Mouse (Mus musculus): ENCODE results near the gene Fam76b.
"Not testable (repeated sequence)": the region's sequence is repeated elsewhere in the genome, so short reads cannot be mapped to it uniquely, and the experiment has no call there.

Fam76b gene

DNA sequence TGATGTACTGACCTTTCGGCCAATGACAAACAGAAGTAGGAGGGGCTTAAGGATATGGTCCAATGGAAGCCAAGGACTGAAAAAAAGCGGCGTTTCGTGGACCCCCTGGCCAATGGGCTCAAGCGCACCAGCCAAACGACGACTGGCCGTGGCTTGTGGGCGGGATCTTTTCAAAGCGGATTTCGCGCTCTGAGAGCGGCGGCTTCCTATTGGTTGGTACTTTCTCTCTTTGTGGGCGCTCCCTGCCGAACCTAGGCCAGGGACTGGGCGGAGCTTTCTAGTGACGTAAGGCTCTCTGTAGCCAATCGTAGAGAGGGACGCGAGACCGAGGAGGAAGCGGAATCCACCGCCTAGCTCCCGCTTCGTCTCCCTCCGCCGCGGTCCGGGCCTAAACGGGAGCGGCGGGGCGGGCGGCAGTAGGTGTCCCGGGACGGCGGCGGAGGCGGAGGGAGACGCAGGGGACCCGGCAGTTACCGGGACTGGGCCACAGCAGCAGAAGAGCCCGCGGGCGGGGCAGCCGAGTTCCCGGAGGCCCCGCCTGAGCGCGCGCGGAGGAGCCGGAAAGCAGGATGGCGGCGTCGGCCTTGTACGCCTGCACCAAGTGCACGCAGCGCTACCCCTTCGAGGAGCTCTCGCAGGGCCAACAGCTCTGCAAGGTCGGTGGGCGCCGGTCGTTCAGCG lies at the start of gene Fam76b:
TSS of gene Fam76b (plus strand) at position 311 of the 681 bp plus-strand sequence.
- peak; percentile 99 to 100 for DNase-seq (ENCODE audit: low spot score in 2 of 2)

- no peak for DNase-seq (ENCODE audit: low spot score in 2 of 2)
Observed at GRCm38 (mm10) chr9:13781985-13782384, 45.5 kb upstream of the Fam76b start.

GRCm38 (mm10) chr9:13790864-13791263 lies 36.7 kb upstream of the Fam76b start:
- DNase-seq (ENCODE audit: low spot score in 2 of 2): not testable (repeated sequence)

DNA sequence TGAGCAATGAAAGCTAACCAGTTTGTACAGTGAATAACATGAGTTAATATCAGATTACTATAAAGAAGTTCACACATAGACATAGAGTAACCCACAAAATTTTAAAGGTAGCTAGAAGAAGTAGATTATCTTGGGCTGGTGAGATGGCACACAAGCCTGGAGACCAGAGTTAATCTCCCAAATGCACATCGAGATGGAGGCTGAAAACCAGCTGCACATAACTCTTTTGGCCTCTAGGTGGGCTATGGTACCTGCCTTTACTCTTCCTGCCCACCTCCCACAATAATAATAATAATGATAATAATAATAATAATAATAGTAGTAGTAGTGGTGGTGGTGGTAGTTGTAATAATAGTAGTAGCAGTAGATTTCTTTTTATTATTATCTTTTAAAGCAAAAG lies 33.2 kb upstream of the Fam76b start:
- DNase-seq (ENCODE audit: low spot score in 2 of 2): no peak

DNA sequence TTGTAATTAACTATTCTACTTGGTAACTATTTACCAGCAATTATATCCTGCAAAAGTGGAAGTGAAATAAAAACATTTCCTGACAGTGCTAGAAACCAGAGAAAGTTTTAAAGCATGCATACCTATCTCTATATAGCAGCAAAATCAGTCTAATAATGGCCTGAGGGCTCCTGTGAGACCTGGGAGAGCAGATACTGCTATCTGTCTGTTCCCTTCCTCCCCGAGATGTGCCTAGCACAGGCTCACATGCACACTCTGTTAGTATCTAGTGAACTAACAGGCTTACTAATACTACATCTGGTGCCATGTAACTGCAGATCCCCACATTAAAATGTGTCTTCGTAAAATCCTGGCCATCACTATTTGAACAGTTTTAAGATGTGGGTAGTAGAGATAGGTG lies 32.8 kb upstream of the Fam76b start:
- no peak for DNase-seq (ENCODE audit: low spot score in 2 of 2)

DNA sequence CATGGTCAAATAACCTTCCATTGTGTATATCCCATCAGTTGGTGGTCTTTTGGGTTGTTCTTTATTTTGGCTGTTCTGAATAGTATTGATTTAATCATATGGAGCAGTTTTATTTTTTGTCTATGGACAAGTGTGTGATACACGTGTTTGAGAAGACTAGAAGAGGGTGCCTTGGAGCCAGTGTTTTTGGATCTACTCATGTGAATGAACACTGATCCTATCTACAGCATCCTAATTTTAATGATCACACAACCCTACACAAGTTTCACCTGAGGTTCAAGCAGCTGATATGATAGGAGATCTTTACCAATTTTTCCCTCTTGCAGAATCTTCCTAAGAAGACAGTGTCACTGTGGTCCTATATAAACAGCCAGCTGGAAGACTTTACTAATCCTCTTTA lies 23.0 kb upstream of the Fam76b start:
- no peak for DNase-seq (ENCODE audit: low spot score in 2 of 2)

- DNase-seq (ENCODE audit: low spot score in 2 of 2): no peak
Observed at GRCm38 (mm10) chr9:13806854-13807253, 20.7 kb upstream of the Fam76b start.

DNA sequence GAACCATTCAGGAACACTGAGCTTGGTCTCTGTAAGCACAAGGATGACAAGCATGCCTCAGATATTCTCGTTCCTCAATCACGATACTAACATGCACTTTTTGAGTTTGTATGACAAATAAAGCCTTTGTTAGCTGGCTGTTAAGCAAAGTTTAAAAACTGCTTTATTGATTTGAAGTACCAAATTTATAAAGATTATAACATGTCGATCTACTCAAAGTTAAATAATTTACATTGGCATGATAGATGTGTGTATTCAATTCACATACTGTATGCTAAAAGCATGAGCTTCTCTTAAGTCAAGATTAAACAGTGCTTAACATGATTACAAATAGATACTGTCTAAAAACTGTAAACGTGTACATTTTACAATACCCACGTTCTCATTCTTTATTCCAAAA lies 19.9 kb upstream of the Fam76b start:
- DNase-seq (ENCODE audit: low spot score in 2 of 2): no peak

DNA sequence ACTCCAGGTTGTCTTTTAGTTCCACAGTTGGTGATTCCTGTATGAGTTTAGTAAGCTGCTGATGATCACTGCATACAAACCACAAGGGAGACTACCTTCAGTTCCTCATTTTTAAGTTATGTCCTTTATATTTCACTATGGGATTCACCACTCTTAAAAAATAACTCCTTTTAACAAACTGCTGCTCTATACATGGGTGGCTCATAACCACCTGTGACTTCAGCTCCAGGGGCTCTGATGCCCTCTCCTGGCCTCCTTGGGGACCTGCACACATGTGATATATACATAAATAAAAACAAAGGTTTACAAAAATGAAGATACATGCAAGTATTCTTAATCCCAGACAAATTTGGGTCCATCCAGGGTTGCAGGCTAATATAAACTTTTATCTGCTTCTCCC lies 17.6 kb upstream of the Fam76b start:
- DNase-seq (ENCODE audit: low spot score in 2 of 2): no peak

DNA sequence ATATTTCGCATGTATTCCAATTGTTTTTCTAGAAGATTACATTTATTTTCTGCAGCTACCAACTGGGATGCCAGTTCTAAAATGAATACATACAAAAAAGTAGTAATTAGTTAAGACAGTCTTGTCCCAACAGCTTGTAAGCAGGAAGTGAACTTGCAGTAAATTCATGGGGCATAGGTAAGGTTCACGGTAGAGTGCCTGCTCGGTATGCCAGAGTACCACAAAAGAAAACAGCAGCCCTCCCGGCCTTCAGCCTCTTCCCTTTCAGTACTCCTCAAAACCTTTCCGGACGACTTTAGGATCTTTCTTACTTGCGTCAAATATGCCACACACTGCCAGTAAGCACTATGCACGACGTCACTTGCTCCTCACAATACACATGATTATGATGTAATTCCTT lies 9.1 kb upstream of the Fam76b start:
- no peak for DNase-seq (ENCODE audit: low spot score in 2 of 2)

- no peak for DNase-seq (ENCODE audit: low spot score in 2 of 2)
Observed at GRCm38 (mm10) chr9:13820774-13821173, 6.7 kb upstream of the Fam76b start.

- no peak for DNase-seq (ENCODE audit: low spot score in 2 of 2)
Observed at GRCm38 (mm10) chr9:13825896-13826295, 1.6 kb upstream of the Fam76b start.

DNA sequence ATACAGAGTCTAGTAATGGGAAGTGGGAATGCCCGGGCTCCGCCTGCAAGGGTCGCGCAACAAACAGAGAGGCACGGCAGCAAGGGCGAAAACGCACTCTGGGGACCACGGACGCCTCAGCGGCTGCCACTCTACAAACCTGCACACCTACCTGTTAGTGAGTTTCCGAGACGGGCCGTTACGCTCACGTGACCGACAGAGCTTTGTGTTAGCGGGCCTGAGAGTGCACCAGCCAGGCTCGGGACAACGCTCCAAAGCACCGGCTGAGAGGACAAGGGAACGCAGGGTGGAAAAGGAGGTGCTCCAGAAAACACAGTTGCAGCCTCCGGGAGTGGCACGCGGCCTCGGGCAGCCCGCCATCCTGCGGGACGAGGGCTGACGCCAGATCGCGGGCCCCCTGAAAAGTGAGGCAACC lies 1.1 kb upstream of the Fam76b start:
- no peak for DNase-seq (ENCODE audit: low spot score in 2 of 2)

- peak; percentile 95 to 98 for DNase-seq (ENCODE audit: low spot score in 2 of 2)
Observed at GRCm38 (mm10) chr9:13826832-13827405, 597 bp upstream of the Fam76b start, which contains the start of gene Cep57. Gene Cep57, minus strand, starts transcription at chr9:13827107.

- no peak for DNase-seq (ENCODE audit: low spot score in 2 of 2)
Observed at GRCm38 (mm10) chr9:13828087-13828441, 548 bp downstream of the Fam76b start.

DNA sequence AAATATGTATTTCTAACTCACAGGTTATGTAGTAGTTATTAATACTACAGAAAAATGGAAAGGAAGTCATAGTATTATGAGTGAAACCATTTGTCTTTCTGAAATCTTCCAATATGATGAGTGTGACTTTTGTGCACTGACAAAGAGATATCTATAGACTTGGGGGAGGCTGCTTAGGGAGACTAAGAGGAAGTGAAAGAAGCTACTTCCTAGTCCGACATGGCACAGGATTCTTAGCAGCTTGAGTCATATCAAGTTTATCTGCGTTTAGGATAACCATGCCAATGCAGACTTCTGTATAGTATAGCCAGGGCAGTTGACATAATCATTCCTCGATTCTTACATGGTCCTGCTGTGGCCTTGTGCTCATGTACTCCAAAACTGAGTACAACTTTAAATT lies 7.7 kb downstream of the Fam76b start:
- DNase-seq (ENCODE audit: low spot score in 2 of 2): no peak

DNA sequence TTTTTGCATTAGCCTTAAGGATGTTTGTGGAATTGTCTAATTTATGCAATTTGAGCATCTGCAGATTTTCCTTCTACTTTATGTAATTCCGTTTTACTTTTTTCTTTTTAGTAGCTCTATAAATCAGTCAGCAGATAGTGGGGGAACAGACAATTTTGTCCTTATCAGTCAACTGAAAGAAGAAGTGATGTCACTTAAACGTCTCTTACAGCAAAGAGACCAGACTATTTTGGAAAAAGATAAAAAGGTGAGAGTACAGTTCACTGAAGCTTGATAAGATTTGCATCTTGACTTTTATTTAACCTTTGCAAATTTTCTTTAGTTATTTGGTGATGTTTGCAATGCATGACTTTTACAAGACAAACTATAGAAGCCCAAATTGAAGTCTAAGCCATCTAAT lies 9.2 kb downstream of the Fam76b start:
- DNase-seq (ENCODE audit: low spot score in 2 of 2): no peak

GRCm38 (mm10) chr9:13847591-13847990 lies 20.1 kb downstream of the Fam76b start:
- DNase-seq (ENCODE audit: low spot score in 2 of 2): no peak

DNA sequence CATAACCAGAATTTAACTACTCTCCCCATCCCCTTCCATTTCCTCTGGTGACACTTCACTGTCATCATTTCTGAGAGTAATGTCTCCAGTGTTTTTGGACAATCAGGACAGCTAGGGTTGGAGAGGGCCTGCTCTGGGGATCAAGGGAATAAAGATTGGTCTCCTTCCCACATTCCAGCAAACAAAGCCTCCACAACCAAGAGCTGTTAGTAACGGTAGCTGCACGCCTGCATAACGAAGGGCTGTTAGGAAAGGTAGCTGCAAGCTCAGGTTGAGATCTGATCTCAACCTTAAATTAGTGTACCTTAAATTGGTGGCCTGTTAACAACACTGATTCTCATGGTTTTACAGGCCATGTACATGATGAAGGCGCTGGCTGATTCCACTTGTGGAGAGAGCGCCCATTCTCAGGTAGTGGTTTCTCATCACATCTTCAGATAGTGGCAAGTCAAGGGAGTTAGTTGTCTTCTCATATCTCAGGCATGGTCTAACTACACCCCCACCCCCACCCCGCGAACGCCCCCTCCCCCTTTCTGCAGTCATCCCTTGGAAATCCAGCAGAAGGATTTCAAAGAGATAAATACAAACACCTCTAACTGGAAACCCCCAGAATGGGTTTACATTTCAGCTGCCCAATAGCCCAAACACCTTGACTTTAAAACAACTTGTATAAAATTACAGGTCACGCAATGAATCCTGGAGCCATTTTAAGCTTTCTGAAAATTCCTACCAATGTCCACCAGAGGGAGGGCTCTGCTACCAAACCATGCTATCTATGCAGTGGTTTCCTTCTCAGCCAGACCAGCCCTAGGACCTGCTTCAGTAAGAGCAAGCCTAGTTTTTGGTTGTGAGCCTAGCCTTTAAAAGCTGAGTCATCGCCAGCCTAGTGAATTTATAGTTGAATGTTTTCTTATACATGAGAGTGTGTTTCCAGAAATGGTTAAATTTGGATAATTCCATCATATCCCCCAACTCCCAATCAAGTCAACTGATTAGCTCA lies 21.3 kb downstream of the Fam76b start:
- DNase-seq (ENCODE audit: low spot score in 2 of 2): peak; percentile 13 to 46

- DNase-seq (ENCODE audit: low spot score in 2 of 2): no peak
Observed at GRCm38 (mm10) chr9:13853876-13854275, 26.4 kb downstream of the Fam76b start.

DNA sequence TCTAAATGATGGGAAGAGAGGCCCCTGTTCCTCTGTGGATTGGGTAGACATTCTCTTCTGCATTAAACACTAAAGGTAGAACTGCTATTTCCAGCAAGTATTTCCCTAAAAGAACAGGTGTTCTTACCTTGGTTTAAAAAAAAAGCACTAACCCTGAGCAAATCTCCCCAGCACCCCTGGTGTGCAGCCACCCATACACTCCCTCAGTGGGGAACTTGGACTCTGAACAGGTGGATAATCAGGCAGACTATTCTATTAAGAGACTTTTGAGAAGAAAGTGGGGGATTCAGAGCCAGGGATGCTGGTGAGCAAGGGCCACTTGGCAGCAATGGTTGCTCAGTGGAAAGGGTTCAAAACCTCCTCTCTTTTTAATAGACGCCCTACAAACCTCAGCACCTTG lies 28.7 kb downstream of the Fam76b start:
- no peak for DNase-seq (ENCODE audit: low spot score in 2 of 2)

DNA sequence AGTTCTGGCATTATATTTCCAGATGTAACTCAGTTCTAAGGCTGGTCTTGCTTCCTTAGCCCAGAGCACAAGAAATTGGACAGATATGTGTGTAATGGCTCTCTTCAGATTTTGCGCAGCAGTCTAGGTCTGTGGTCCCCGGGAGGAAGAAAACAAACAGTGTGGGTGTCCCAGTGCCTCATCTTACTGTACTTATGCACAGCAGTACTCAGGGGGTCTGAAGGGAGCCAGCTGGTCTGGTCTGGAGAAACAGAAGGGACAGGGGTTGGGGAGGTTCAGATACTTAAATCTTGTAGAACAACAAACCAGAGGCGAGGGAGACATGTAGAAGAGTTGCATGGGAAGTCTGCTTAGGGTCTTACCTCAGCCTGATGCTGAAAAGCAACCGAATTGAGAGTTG lies 29.3 kb downstream of the Fam76b start:
- no peak for DNase-seq (ENCODE audit: low spot score in 2 of 2)

DNA sequence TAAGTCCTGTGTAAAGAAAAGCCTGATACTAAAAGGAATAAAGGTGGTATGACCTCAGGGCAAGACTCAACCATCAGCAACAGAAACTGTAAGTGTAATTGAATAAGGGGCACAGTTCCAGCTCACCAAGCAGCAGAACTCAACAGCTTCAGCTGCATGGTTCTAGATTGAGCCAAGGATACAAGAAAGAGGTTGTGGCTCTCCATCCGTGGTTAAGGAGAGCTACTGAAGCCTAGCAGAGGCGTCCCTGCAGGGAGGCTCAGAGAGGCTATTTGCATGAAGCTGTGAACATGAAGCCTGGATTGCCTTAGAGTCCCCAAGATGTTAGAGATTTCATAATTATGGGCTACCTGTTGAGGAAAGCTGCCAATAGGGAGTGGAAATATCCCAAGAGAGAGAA lies 40.1 kb downstream of the Fam76b start:
- no peak for DNase-seq (ENCODE audit: low spot score in 2 of 2)
